Mouse (Mus musculus) thymus, adult 2 months (tissue): ENCODE data around the gene Cacna1s.

Experiments used
- CTCF ChIP-seq: fragments of 200-500 bp; IDR thresholded peaks from 2 replicates; pipeline ENCODE4 v1.5.1; 2012; ENCODE audit warnings: mild to moderate bottlenecking, control low read depth, low read length, moderate library complexity, borderline replicate concordance; ENCODE audit not compliant: control insufficient read depth, poor library complexity, insufficient read depth; ENCODE audit errors: extremely low read depth
- POLR2A ChIP-seq: fragments of 200-500 bp; IDR thresholded peaks from 2 replicates; pipeline ENCODE4 v1.6.1; 2012; ENCODE audit warnings: mild to moderate bottlenecking, low read length, control low read depth, moderate library complexity; ENCODE audit not compliant: control insufficient read depth, poor library complexity, insufficient read depth; ENCODE audit errors: extremely low read depth

DNA sequence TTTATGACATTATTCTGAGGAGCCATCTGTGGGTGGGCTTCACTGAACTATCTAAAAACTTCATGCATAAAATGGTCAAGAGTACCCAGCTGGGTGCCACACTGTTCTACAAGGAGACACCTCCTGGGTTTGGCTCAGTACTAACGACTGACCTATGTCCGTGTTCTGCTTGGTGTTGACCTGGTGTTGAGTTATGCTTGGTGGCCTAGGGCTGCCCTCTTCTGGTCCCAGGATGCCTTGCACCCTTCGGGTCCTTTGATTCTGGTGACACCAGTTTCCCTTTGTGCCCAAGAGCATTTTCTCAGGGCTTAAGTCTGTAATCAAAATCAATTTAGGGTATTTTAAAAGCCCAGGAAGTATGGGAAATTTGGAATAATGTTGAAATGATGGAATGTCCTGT, 23.5 kb downstream of the Cacna1s start:
- TF ChIP-seq CTCF (peak; percentile 37; the same call in 1 of the 2 replicates), POLR2A (no peak)
